Mouse (Mus musculus) olfactory bulb, adult 2 months (tissue): ENCODE results near the gene Serinc5. TPM values are rescaled to one million over a fixed set of nuclear protein-coding genes. Genes with fewer than 3 reads are reported as not detected.

Experiments
- H3K27ac ChIP-seq: fragments of 200-500 bp; 2 replicates; pipeline ENCODE4 v1.5.1; 2012; ENCODE audit warnings: low read depth, low read length; ENCODE audit not compliant: insufficient read depth
- H3K4me1 ChIP-seq: fragments of 200-500 bp; 2 replicates; pipeline ENCODE4 v1.6.1; 2012; ENCODE audit warnings: low read length; ENCODE audit not compliant: control insufficient read depth, insufficient read depth
- H3K4me3 ChIP-seq: fragments of 200-500 bp; 2 replicates; pipeline ENCODE4 v1.5.1; 2012; ENCODE audit warnings: mild to moderate bottlenecking, low read depth, low read length, moderate library complexity; ENCODE audit not compliant: insufficient read depth
- CTCF ChIP-seq: fragments of 200-500 bp; IDR thresholded peaks from 2 replicates; pipeline ENCODE4 v1.5.1; 2012; ENCODE audit warnings: low read depth, mild to moderate bottlenecking, low read length, moderate library complexity; ENCODE audit not compliant: insufficient read depth
- POLR2A ChIP-seq: fragments of 200-500 bp; IDR thresholded peaks from 2 replicates; pipeline ENCODE4 v1.6.1; 2012; ENCODE audit warnings: mild to moderate bottlenecking, low read depth, low read length, moderate library complexity; ENCODE audit not compliant: insufficient read depth
- WGBS: fragments of 180-500 bp; shearing (Covaris S2); methylation state at CpG from one replicate; pipeline ENCODE4 v1.1.7; 2018; 5-methylcytosine and 5-hydroxymethylcytosine counted together
- polyA plus RNA-seq: library from polyadenylated mRNA; stranded (reverse); fragments of >200 nt; gene quantifications from 2 replicates; pipeline ENCODE4 v1.2.4, GENCODE M21; 2012; ENCODE audit warnings: low replicate concordance; ENCODE audit not compliant: missing spikeins, insufficient read depth, insufficient read length

The Serinc5 gene
- polyA plus RNA-seq, 1 experiment = not detected

- no peak overlapping the region for H3K4me3 ChIP-seq
- no peak overlapping the region for H3K27ac ChIP-seq
- TF ChIP-seq POLR2A (no peak), CTCF (no peak)
- 90% methylated on average over 4 of the region's 4 CpGs for WGBS
- no peaks in the 10 kb centered on the region for H3K4me1 ChIP-seq
These were observed 101.7 kb downstream of the Serinc5 start for GRCm38 (mm10) chr13:92712619-92713018.

GRCm38 (mm10) chr13:92717851-92718665 is 107.2 kb downstream of the Serinc5 start:
- 97% methylated on average over 3 of the region's 3 CpGs for WGBS
- Histone ChIP-seq H3K27ac (no peak overlapping the region), H3K4me3 (no peak overlapping the region), H3K4me1 (no peaks in the 10 kb centered on the region)
- TF ChIP-seq CTCF (no peak), POLR2A (no peak)

GRCm38 (mm10) chr13:92721006-92721405 is 110.1 kb downstream of the Serinc5 start:
- no peak overlapping the region for H3K4me3 ChIP-seq
- H3K4me1 ChIP-seq = no peaks in the 10 kb centered on the region
- TF ChIP-seq CTCF = no peak
- no peak for TF ChIP-seq POLR2A
- WGBS = 93% methylated on average over 4 of the region's 4 CpGs
- no peak overlapping the region for H3K27ac ChIP-seq

GRCm38 (mm10) chr13:92722389-92722788 is 111.5 kb downstream of the Serinc5 start:
- TF ChIP-seq POLR2A (no peak), CTCF (no peak)
- 66% methylated on average over 5 of the region's 5 CpGs for WGBS
- no peak overlapping the region for H3K4me3 ChIP-seq
- no peaks in the 10 kb centered on the region for H3K4me1 ChIP-seq
- H3K27ac ChIP-seq = no peak overlapping the region

DNA sequence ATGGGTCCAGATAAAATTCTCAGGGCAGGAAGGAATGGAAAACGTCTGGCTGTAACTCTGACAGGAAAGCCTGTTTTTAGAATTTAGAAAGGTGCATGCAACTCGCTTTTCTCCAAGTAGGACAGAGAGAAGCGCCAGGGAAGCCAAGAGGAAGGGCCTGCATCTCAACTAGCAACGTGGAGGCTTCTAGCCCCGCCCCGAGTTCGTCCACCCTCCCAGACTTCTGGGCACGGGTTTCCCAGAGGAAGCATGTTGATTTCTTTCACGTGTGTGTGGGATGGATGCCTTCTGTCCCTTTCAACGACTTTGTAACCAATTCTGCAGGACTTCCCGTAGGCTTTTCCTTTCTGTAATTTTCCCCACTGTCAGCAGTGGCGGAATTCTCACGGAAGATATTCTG is 118.9 kb downstream of the Serinc5 start:
- TF ChIP-seq CTCF = no peak
- no peak for TF ChIP-seq POLR2A
- WGBS = 68% methylated on average over 13 of the region's 13 CpGs
- peaks cover 8% of the 10 kb centered on the region; the same call in 1 of the 2 replicates for H3K4me1 ChIP-seq
- H3K4me3 ChIP-seq = no peak overlapping the region
- H3K27ac ChIP-seq = no peak overlapping the region

- WGBS = 89% methylated on average over 6 of the region's 6 CpGs
- no peak for TF ChIP-seq POLR2A
- no peak for TF ChIP-seq CTCF
- Histone ChIP-seq H3K27ac (no peak overlapping the region), H3K4me3 (no peak overlapping the region), H3K4me1 (peaks cover 9% of the 10 kb centered on the region; the same call in 1 of the 2 replicates)
These were observed 120.9 kb downstream of the Serinc5 start for GRCm38 (mm10) chr13:92731811-92732210.

DNA sequence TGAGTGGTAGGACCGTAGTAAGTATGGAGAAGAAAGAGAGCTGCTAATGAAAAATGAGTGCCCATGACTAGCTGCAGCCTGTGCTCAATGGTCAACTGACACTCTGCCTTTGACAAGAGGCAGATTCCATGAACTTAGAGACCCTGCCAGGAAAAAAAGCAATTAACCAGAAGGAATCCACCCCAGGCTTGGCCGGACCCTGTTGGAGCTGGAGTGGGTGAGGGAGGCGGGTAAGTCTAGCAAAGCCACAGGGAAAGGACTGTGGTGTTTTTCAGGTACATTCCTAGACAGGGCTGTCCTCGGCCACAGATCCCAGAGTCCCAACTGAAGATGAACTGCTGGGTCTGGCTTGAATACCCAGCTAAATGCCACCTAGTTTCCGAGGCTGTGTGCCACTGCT is 121.9 kb downstream of the Serinc5 start:
- H3K4me3 ChIP-seq = no peak overlapping the region
- 63% methylated on average over 5 of the region's 5 CpGs for WGBS
- no peak overlapping the region for H3K27ac ChIP-seq
- peaks cover 12% of the 10 kb centered on the region; the same call in 1 of the 2 replicates for H3K4me1 ChIP-seq
- no peak for TF ChIP-seq CTCF
- no peak for TF ChIP-seq POLR2A

DNA sequence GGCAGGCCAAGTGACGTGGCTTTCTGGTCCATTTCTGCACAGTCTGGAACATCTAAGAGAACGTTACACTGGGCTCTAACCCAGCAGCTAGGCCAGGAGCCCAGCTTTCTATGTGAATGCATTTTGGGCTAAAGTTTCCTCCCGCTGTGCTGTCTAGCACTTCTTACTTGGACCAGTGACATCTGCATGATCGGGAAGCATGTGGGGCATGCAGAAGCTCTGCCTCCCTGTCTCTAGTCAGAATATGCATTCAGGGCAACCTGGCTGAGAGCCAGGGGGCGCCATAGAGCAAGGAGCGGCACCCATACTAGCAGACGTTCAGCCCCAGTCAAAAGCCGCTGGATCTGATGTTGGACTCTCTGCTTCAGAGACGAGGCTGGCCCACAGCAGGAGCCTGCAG is 122.4 kb downstream of the Serinc5 start:
- H3K4me3 ChIP-seq = no peak overlapping the region
- 24% methylated on average over 9 of the region's 9 CpGs for WGBS
- peaks cover 12% of the 10 kb centered on the region; the same call in 1 of the 2 replicates for H3K4me1 ChIP-seq
- no peak for TF ChIP-seq CTCF
- no peak for TF ChIP-seq POLR2A
- no peak overlapping the region for H3K27ac ChIP-seq

GRCm38 (mm10) chr13:92733741-92734140 is 122.8 kb downstream of the Serinc5 start:
- Histone ChIP-seq H3K4me3 (no peak overlapping the region), H3K4me1 (peaks cover 12% of the 10 kb centered on the region; the same call in 1 of the 2 replicates), H3K27ac (no peak overlapping the region)
- 36% methylated on average over 11 of the region's 11 CpGs for WGBS
- TF ChIP-seq CTCF = no peak
- TF ChIP-seq POLR2A = no peak
